Mouse (Mus musculus) liver, embryonic 14.5 days (tissue): ENCODE results near the gene Lcat. TPM values are rescaled to one million over a fixed set of nuclear protein-coding genes. Genes with fewer than 3 reads are reported as not detected.

Source experiments
- ATAC-seq: fragments of 200-750 bp; cut with Nextera tagmentation; 2 replicates; pipeline ENCODE4 v1.8.0; 2017; ENCODE audit warnings: moderate number of reproducible peaks, mild to moderate bottlenecking, moderate library complexity; ENCODE audit not compliant: insufficient read depth
- DNase-seq, 3 experiments: peaks; one replicate each; pipeline ENCODE4 v3.0.0-alpha.2; 2012 to 2013; ENCODE audit warnings: low read depth in 3 of 3, low spot score in 3 of 3
- H3K27ac ChIP-seq: fragments of 300-500 bp; sonication (generic); 2 replicates; pipeline ENCODE4 v1.5.1; 2014; ENCODE audit warnings: moderate library complexity, mild to moderate bottlenecking, control low read depth, inconsistent platforms
- H3K27me3 ChIP-seq: fragments of 300-500 bp; sonication (generic); 2 replicates; pipeline ENCODE4 v1.6.1; 2014; ENCODE audit warnings: mild to moderate bottlenecking, low read length, moderate library complexity; ENCODE audit not compliant: control insufficient read depth, insufficient read depth
- H3K36me3 ChIP-seq: fragments of 300-500 bp; sonication (generic); replicated peaks from 2 replicates; pipeline ENCODE4 v1.6.1; 2014; ENCODE audit warnings: low read depth; ENCODE audit not compliant: control insufficient read depth, insufficient read depth
- H3K4me1 ChIP-seq, 2 experiments: fragments of 200-500 bp in 1 of 2; fragments of 300-500 bp in 1 of 2; sonication (generic) in 1 of 2; replicated peaks; 2 replicates each; pipeline ENCODE4 v1.6.1; 2012 to 2014; ENCODE audit warnings: antibody characterized with exemption in 1 of 2, inconsistent platforms in 1 of 2, low read length in 1 of 2; ENCODE audit not compliant: control insufficient read depth in 2 of 2, insufficient read depth in 2 of 2
- H3K4me2 ChIP-seq: fragments of 300-500 bp; sonication (generic); 2 replicates; pipeline ENCODE4 v1.6.1; 2014; ENCODE audit warnings: low read depth, mild to moderate bottlenecking, control low read depth, moderate library complexity
- H3K4me3 ChIP-seq, 2 experiments: fragments of 200-500 bp in 1 of 2; fragments of 300-500 bp in 1 of 2; sonication (generic) in 1 of 2; 2 replicates each; pipeline ENCODE4 v1.5.1; 2012 to 2014; ENCODE audit warnings: low read depth in 2 of 2, low read length in 2 of 2, mild to moderate bottlenecking in 2 of 2, control low read depth in 1 of 2, inconsistent platforms in 1 of 2, moderate library complexity in 1 of 2; ENCODE audit not compliant: insufficient read depth in 1 of 2
- H3K9ac ChIP-seq: fragments of 300-500 bp; sonication (generic); replicated peaks from 2 replicates; pipeline ENCODE4 v1.6.1; 2014; ENCODE audit warnings: mild to moderate bottlenecking, control low read depth, moderate library complexity
- H3K9me3 ChIP-seq: fragments of 300-500 bp; sonication (generic); 2 replicates; pipeline ENCODE4 v1.6.1; 2016; ENCODE audit warnings: low read length, mixed read lengths; ENCODE audit not compliant: control insufficient read depth
- CTCF ChIP-seq: IDR thresholded peaks from 2 replicates; pipeline ENCODE4 v1.5.1; 2016; ENCODE audit warnings: antibody characterized with exemption, low read depth, control low read depth
- EP300 ChIP-seq: IDR thresholded peaks from 2 replicates; pipeline ENCODE4 v1.6.1; 2016; ENCODE audit warnings: antibody characterized with exemption, low read depth
- WGBS: fragments of 180-500 bp; shearing (Covaris S2); extraction: QIAGEN DNeasy Blood & Tissue Kit; methylation state at CpG from one replicate; pipeline ENCODE4 v1.1.7; 2014; ENCODE audit not compliant: insufficient replicate concordance; 5-methylcytosine and 5-hydroxymethylcytosine counted together
- polyA plus RNA-seq, 2 experiments: library from polyadenylated mRNA; depleted of rRNA in 1 of 2; stranded (reverse) in 1 of 2; unstranded in 1 of 2; fragments of >200 nt; fragmentation: Nextera tagmentation in 1 of 2; extraction: Ambion mirVana in 1 of 2; gene quantifications; 2 replicates each; pipeline versions ENCODE4 v1.2.1 to v1.2.3; 2012 to 2014

Gene Lcat
- polyA plus RNA-seq, 2 experiments = 40.2 to 50.7 TPM

DNA sequence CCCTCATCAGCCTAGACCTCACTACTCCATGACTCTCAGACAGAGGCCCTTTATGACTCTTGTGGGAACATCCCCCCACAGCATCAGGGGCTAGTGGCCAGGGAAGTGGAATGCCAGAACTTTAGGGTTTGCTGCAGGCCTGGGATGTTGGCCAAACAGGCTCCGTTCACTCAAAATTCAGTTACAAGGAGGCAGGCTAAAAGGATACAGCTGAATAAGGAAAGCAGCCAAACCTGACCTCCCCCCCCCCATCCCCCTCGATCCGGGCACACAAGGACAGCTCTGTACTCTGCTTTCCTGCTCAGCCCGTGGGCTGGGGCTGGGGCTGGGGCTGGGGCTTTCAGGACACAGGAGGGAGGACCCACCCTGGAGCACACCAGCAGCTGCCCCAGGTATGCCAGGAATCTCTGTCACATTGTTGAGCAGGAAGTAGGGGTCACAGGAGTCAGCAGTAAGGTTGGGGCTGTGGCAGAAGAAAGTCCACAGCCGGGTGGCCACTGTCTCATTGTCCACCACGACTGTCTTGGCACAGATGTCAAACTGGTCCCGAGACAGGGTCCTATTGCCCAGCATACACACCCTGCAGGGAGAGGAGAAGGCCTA is 8.0 kb upstream of the Lcat start:
- ATAC-seq (no peak), DNase-seq (no peak)
- Histone ChIP-seq H3K27ac (no peak overlapping the region), H3K27me3 (no peaks in the 10 kb centered on the region), H3K36me3 (peaks cover 17% of the 10 kb centered on the region), H3K4me3 (no peak overlapping the region), H3K4me1 (no peaks in the 10 kb centered on the region), H3K4me2 (no peak overlapping the region), H3K9ac (no peak overlapping the region), H3K9me3 (no peaks in the 10 kb centered on the region)
- TF ChIP-seq EP300 = no peak
- no peak for TF ChIP-seq CTCF
- WGBS = 65% methylated on average over 7 of the region's 7 CpGs

DNA sequence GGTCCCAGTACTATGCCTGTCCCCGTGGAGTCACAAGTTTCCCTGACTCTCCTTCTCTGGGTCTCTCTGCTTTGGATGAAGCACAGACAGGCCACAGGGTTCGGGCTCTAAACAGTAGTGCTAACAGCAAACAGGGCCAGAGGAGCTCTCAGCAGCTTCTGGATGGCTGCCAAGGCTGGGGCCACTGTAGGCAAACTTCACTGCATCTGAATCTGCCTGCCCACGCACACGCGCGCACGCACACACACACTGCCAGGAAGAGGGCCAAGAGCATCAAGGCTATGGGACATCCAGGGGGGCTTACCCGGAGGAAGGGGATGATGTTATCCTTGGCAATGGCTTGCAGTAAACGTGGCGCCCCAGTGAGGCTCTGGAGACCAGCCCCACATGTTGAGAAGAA is 6.2 kb upstream of the Lcat start:
- 80% methylated on average over 10 of the region's 10 CpGs for WGBS
- Histone ChIP-seq H3K36me3 (peaks cover 18% of the 10 kb centered on the region), H3K4me1 (no peaks in the 10 kb centered on the region), H3K4me2 (no peak overlapping the region), H3K27ac (no peak overlapping the region), H3K27me3 (no peaks in the 10 kb centered on the region), H3K9me3 (no peaks in the 10 kb centered on the region), H3K9ac (no peak overlapping the region), H3K4me3 (no peak overlapping the region)
- no peak for ATAC-seq
- no peak for DNase-seq
- TF ChIP-seq EP300 = no peak
- TF ChIP-seq CTCF = no peak

DNA sequence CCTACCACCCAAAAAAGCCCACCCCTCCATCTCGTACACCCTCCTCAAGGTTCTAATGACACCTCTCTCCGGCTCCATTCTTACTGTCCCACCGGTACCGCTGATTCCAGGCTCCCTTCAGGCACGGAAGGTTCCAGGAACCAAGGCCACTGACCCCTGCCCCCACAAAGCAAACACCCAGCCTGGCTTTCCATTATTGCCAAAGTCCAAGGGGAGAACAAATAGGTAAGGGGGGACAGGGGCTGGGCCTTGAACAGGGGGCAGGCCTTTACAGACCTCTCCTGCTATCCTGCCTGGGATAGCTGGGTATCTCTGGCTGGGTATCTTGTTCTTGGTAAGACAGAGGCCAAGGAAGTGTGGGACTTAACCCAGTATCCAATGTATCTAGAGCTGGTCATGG is 640 bp downstream of the Lcat start:
- DNase-seq (no peak), ATAC-seq (peak; percentile 34; the same call in 1 of the 2 replicates)
- peak overlapping the region; percentile 41 to 52 for H3K4me3 ChIP-seq
- WGBS = 92% methylated on average over 5 of the region's 5 CpGs
- H3K27ac ChIP-seq = no peak overlapping the region
- H3K9me3 ChIP-seq = no peaks in the 10 kb centered on the region
- H3K27me3 ChIP-seq = no peaks in the 10 kb centered on the region
- no peak for TF ChIP-seq EP300
- TF ChIP-seq CTCF = no peak
- peak overlapping the region; percentile 48 for H3K4me2 ChIP-seq
- H3K36me3 ChIP-seq = peaks cover 17% of the 10 kb centered on the region; the same call in 1 of the 2 replicates
- H3K9ac ChIP-seq = no peak overlapping the region
- peaks cover 5 to 7% of the 10 kb centered on the region in 2 experiments for H3K4me1 ChIP-seq

DNA sequence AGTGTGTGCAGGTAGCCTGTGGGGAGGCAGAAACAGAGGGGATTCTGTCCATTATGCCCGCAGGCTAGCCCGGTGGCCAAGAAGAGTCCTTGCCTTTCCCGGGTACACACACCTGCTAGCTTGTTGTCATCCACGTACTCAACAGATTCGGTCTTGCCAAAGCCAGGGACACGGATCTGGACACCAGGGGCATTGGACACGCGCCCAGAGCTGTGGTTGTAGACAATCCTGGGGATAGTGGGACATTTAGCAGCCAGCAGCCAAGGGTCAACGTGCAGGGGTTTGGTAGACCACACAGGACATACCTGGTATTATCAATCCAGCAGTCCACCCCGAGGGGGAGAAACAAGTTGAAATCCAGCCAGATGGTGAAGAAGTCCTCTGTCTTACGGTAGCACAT is 1.2 kb downstream of the Lcat start:
- Histone ChIP-seq H3K4me3 (peak overlapping the region; percentile 41 to 52), H3K36me3 (peaks cover 14% of the 10 kb centered on the region; the same call in 1 of the 2 replicates), H3K27me3 (no peaks in the 10 kb centered on the region), H3K27ac (no peak overlapping the region), H3K9me3 (no peaks in the 10 kb centered on the region), H3K9ac (no peak overlapping the region), H3K4me1 (peaks cover 5 to 7% of the 10 kb centered on the region in 2 experiments), H3K4me2 (peak overlapping the region; percentile 43)
- DNase-seq = no peak
- no peak for ATAC-seq
- 85% methylated on average over 11 of the region's 11 CpGs for WGBS
- no peak for TF ChIP-seq EP300
- TF ChIP-seq CTCF = no peak

DNA sequence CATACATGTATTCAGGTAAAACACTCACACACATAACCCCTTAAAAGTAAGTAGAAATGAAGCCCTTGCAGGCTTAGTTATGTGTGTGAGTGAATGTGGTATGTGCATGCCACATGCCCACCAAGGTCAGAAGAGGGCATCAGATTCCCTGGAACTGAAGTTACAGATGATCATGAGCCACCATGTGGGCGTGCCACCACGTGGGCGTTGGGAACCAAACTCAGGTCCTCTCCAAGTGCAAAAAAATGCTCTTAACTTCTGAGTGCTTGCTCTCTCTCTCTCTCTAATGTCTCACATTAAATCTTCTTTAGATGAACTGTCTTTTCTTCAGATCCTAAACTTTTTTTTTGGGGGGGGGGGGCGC is 4.9 kb downstream of the Lcat start, which contains the start of gene Psmb10:
Gene Psmb10, minus strand, starts transcription at position 139 of the 364 bp plus-strand sequence.
- Histone ChIP-seq H3K4me1 (peaks cover 16 to 26% of the 10 kb centered on the region in 2 experiments), H3K36me3 (no peaks in the 10 kb centered on the region), H3K9ac (peak within 1 kb of the TSS; percentile 86), H3K27ac (peak within 1 kb of the TSS; percentile 68), H3K4me2 (peak within 1 kb of the TSS; percentile 92), H3K4me3 (peak within 1 kb of the TSS; percentile 80 to 84), H3K9me3 (no peaks in the 10 kb centered on the region), H3K27me3 (no peaks in the 10 kb centered on the region)
- DNase-seq (peak in 1 of 3 experiments; percentile 41), ATAC-seq (no peak)
- TF ChIP-seq CTCF (0 out of 2 replicates have a peak, but pooled peaks have one; percentile 7), EP300 (no peak)
- 3% methylated on average over 4 of the region's 4 CpGs for WGBS
